Mouse (Mus musculus): Measurements from ENCODE around the gene Dynlrb2.

- TF ChIP-seq POLR2A (IDR thresholded peaks at IDR 0.05; ENCODE audit: low read depth, low read length) = no peak
- TF ChIP-seq CTCF (conservative IDR thresholded peaks at IDR 0.05 in 1 of 2, IDR thresholded peaks at IDR 0.05 in 1 of 2; ENCODE audit: low read depth in 2 of 2, low read length in 2 of 2) = no peak
- TF ChIP-seq CHD2 (IDR thresholded peaks at IDR 0.05; ENCODE audit: low read length) = no peak
- TF ChIP-seq RAD21 (IDR thresholded peaks at IDR 0.05; ENCODE audit: low read depth, low read length) = no peak
- TF ChIP-seq SIN3A (IDR thresholded peaks at IDR 0.05; ENCODE audit: low read length) = no peak
- TF ChIP-seq ETS1 (conservative IDR thresholded peaks at IDR 0.05; ENCODE audit: low read depth, low read length) = no peak
- no peak for TF ChIP-seq RCOR1 (conservative IDR thresholded peaks at IDR 0.05; ENCODE audit: low read depth, low read length)
- no peak for TF ChIP-seq MYC (IDR thresholded peaks at IDR 0.05; ENCODE audit: low read depth, low read length)
- no peak for TF ChIP-seq MAFK (IDR thresholded peaks at IDR 0.05; ENCODE audit: insufficient replicate concordance, low read length)
Measured at GRCm38 (mm10) chr8:116508721-116509120, 3.9 kb downstream of the Dynlrb2 start.

All from CH12.LX (cell line).